Mouse (Mus musculus): ENCODE results near the gene Xxylt1.

- TF ChIP-seq POLR2A (IDR thresholded peaks at IDR 0.05; ENCODE audit: low read depth, low read length) (no peak), CTCF (IDR thresholded peaks at IDR 0.05; ENCODE audit: extremely low read depth, insufficient read depth, insufficient read length, insufficient replicate concordance) (no peak)
These were observed 36.0 kb downstream of the Xxylt1 start for GRCm38 (mm10) chr16:31045211-31045610.

Measured in spleen, adult 2 months (tissue).